Mouse (Mus musculus) olfactory bulb, adult 2 months (tissue): ENCODE results near the gene Snx11.

Source experiments
- CTCF ChIP-seq: fragments of 200-500 bp; IDR thresholded peaks from 2 replicates; pipeline ENCODE4 v1.5.1; 2012; ENCODE audit warnings: low read depth, mild to moderate bottlenecking, low read length, moderate library complexity; ENCODE audit not compliant: insufficient read depth
- POLR2A ChIP-seq: fragments of 200-500 bp; IDR thresholded peaks from 2 replicates; pipeline ENCODE4 v1.6.1; 2012; ENCODE audit warnings: mild to moderate bottlenecking, low read depth, low read length, moderate library complexity; ENCODE audit not compliant: insufficient read depth

DNA sequence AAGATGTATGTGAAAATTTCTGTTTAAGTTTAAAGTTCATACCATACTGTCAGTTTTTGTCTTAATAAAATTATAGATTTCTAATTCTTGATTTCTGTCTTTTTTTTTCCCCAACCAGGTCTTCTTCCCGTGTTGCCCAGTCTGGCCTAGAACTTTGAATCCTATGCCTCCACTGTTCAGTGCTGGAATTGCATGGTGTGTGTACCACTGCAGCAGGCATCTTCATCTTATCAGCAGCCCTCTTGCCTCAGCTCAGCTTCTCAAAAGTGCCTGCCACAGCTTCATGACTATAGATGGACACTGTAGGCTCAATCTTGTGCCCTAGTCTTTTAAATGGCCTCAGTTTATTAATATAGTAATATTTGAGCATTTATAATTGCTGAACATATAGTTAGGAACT is 30.7 kb upstream of the Snx11 start:
- TF ChIP-seq POLR2A (no peak), CTCF (no peak)
